Mouse (Mus musculus): Measurements from ENCODE around the gene Mrpl34.
"Not testable (repeated sequence)": the region's sequence is repeated elsewhere in the genome, so short reads cannot be mapped to it uniquely, and the experiment has no call there.

The Mrpl34 gene

DNA sequence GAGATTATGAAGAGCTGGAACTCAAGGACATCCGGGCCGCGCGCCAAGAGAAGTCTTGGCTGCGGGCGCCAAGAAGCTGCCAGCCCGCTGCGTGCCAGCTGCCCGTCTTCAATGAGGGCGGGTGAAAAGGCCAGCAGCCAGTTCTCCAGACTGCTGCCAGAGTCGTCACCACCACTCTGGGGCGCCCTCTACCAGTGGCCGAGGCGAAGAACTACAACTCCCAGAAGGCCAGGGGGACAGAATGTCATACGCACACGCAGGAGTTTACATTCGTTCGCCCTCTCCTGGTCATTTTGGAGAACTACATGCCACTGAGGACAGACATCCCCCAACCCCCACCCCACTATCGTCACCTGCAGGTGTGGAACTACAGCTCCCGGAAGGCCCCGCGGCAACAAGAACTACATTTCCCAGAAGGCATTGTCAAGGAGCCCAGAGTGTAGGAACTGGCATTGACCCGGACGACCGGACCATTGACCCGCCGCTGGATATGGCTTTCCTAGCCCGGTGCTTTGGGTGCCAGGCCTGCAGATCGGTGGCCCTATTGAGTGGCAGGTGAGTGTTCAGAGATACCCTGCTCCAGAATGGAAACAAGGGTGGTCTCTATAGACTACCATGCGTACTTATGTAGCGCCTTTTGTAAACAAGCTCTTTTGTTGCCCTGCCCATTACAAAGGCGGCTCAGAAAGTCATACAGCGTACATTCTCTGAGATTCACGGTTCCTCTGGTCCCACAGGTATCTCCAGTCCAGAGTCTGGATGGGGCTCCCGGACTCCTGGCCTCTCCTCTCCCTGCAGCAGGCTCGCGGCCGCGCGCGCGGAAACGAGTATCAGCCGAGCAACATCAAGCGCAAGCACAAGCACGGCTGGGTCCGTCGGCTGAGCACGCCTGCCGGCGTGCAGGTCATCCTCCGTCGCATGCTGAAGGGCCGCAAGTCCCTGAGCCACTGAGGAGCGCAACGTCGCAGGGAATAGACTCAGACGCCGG is at the start of gene Mrpl34:
Gene Mrpl34 (plus strand): TSS at position 447 of the 988 bp plus-strand sequence.
- DNase-seq (ENCODE audit: low spot score in 2 of 2) = peak; percentile 98 to 99

DNA sequence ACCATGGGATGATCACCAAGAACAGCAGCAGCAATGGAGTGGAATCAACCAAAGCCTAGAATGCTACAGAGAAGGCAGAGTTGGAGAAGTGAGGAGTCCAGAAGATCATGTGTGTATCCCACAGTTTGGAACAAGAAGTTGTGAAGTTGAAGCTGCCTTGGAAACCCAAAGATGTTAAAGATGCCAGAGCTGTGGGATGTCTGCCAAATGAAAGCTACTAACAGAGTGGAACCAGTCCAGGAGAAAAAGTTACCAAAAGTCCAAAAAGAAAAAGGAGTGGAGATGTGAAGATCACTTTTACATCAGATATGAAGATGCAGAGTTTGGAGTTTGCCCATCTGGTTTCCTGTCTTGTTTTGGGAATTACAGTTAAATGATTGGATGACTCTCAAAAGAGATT is 42.6 kb upstream of the Mrpl34 start:
- no peak for DNase-seq (ENCODE audit: low spot score in 2 of 2)

DNA sequence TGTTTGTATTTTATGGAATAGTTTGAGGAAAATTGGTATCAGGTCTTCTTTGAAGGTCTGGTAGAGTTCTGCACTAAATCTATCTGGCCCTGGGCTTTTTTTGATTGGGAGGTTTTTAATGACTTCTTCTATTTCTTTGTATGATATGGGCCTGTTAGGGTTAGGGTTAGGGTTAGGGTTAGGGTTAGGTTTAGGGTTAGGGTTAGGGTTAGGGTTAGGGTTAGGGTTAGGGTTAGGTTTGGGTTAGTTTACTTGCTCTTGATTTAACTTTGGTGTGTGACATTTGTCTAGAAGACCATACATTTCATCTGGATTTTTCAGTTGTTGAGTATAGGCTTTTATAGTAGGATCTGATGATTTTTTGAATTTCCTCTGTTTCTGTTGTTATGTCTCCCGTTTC is 31.8 kb upstream of the Mrpl34 start:
- not testable (repeated sequence) for DNase-seq (ENCODE audit: low spot score in 2 of 2)

DNA sequence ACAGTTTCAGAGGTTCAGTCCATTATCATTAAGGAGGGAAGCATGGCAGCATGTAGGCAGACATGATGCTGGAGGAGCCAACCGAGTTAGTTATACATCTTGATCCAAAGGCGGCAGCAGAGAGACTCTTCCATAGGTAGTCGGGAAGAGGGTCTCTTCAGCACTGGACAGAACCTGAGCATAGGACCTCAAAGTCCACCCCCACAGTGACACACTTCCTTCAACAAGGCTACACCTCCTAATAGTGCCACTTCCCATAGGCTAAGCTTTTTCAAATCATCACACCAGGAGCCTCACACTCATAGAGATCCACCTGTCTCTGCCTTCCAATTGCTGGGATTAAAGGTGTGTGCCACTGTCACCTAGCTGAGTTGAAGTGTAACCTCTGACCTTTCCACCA is 27.7 kb upstream of the Mrpl34 start:
- DNase-seq (ENCODE audit: low spot score in 2 of 2) = no peak

DNA sequence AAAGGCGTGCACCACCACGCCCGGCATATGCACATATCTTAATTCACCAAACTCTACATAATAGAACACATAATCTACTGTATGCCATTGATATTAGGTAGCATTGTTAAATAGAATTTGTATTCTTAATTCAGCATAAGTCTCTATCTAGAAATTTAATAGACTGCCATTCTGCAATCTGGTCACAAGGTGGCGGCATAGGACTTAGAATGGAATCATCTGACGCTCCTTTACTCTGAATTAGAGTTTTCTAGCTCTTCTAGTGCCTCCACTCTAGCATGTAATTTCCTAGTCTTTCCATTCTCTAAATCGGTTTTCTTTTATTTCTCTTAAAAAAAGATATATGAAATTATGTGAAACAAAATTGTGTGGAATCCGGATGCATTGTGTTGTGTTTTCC is 23.4 kb upstream of the Mrpl34 start:
- no peak for DNase-seq (ENCODE audit: low spot score in 2 of 2)

DNA sequence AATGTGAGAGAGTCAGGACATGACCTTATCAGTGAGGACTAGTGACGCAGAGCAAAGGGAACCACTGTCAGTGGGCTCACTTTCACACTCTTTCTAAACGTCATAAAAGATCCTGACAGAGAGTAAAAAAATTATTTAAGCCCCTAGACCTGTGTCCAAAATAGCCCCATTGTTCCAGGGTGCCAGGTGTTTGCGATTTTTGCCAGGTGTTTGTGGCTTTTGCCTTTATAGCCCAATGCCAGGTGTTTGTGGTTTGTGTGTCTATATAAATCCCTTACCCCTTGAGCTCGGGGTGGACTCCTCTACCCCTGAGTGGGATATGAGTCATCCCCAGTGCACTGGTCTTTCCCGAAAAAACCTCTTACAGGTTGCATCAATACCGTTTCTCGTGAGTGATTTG is 19.7 kb upstream of the Mrpl34 start:
- DNase-seq (ENCODE audit: low spot score in 2 of 2) = no peak

DNA sequence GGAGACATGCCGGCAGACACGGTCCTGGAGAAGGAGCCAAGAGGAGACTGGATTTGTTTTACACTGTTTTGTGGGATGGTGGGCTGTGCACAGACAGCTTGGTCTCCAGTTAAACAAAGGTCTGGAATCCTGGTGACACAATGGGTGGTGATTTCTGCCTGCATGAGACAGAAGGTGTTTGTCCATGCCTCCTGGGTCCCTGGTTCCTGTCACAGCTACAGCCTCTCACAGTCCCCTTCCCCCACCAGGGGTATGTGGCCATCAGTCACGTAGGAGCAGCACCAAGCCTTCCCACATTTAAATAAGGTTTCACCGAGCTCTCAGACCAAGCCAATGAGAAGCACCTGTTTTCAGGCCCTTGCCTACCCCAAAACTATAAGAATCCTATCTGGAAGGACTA is 13.4 kb upstream of the Mrpl34 start:
- DNase-seq (ENCODE audit: low spot score in 2 of 2) = no peak

DNA sequence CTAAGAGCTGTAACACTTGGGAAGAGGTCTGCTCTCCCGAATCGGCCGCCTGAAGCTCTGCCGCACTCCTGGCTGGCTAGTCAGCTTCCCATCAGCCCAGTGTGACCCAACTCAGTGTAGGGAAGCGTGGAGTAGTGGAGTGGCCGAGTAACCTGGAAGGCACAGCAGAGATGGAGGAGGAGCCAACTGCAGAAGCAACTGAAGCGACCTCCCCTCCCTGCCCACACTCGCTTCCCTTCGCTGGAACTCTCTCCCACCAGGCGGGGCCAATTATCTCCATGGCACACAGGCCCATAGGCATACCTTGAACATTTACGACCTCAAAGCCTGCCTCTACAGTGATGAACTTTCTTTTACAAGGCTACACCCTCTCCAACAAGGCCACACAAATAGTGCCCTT is 13.0 kb upstream of the Mrpl34 start:
- no peak for DNase-seq (ENCODE audit: low spot score in 2 of 2)

DNA sequence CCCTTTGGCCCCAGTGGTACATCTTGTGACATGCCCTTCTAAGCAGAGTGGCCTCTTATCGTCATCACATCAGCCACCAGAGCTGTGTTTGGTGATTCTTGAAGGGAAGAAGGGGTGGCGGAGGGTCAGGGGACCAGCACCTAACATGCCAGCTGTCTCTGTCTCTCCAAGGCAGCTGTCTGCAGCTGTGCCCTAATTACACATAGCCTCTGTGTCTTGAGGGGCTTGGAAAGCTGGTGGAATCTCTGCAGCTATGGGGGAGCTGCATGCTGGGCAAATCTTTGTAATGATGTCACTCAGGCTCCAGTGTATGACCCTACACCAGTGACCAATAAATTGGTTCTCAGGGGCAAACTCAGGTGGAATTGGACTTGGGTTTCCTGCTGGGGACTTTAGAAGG is 12.1 kb upstream of the Mrpl34 start:
- DNase-seq (ENCODE audit: low spot score in 2 of 2) = peak in 1 of 2 experiments; percentile 2

DNA sequence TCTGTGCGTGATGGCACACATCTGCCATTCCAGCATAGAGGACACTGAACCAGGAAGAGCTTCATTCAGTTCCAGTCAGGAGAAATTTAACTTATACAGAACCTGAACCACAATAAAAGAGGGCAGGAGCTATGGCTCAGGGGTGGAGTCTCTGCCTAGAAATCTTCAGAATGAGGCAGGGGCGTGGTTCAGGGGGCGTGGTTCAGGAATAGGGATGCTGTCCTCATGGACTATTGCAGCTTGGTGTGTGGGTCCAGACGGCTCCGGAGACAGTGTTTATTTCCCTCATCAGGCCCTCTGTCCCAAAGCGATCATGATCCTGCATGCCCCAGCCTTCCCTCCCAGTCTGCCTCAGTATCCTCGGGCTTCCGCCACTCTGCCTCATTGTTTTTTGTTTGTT is 10.1 kb upstream of the Mrpl34 start:
- peak in 1 of 2 experiments; percentile 3 for DNase-seq (ENCODE audit: low spot score in 2 of 2)

DNA sequence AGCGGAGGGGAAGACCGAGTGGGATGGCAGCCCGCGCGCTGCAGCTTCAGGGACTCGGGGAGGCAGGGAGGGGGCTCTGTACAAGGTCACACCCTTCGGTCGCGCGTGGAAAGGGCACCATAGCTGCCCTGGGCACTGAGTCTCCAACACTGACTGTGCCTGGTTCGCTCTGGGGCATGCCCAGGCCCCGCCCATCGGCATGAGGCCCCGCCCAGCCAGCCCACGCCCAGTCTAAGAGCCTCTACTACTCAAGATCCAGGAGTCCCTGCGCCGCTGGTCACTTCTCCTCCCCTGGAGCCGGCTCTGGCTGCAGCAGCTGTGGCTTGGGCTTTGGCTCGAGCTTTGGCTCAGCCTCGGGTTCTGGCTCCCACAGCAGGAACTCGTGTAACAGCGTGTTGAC is 7.9 kb upstream of the Mrpl34 start:
- peak in 1 of 2 experiments; percentile 7 for DNase-seq (ENCODE audit: low spot score in 2 of 2)

DNA sequence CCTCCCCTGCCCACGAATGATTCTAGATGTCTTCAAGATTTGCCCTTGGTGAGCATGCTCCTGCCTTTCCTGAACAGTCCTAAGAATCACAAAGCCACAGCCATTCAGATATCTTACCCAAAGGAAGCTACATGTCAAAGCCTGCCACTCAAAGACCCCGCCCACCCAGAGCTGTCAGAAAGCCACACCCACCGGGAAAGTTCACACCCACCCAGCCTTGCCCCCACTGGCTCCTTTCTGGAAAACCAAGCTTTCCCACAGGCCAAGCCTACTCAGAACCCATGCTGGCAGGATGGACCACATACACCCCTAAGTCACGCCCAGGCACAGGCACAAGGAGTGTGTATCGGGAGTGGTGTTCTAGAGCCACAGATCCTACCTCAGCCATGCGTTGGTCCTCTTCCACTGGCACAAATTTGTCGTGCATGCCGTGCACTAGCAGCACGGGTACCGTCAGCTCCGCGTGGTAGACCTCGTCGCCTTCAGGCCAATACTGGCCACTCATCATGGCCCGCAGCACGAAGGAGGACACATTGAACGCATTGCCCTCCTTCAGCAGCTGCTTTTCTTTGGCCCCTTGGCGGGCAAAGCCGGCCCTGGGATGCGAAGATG is 7.0 kb upstream of the Mrpl34 start:
- DNase-seq (ENCODE audit: low spot score in 2 of 2) = peak; percentile 9 to 18

DNA sequence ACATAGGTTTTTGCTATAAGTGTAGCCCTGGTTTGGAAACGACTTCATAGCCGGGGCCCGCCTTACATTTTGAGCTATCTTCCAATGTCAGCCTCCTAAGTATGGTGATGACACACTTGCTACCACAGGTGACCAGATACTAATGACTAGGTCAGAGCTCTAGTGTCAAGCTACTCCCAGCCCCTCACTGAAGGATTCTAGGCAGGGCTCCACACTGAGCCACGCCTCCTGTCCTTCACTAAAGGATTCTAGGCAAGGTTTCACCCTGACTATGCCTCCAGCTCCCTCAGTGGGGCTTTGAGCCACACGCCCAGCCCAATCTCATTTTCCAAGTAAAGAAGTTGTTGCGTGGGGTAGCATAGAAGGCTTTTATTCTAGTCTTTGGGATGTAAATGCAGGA is 4.0 kb upstream of the Mrpl34 start:
- DNase-seq (ENCODE audit: low spot score in 2 of 2) = no peak

DNA sequence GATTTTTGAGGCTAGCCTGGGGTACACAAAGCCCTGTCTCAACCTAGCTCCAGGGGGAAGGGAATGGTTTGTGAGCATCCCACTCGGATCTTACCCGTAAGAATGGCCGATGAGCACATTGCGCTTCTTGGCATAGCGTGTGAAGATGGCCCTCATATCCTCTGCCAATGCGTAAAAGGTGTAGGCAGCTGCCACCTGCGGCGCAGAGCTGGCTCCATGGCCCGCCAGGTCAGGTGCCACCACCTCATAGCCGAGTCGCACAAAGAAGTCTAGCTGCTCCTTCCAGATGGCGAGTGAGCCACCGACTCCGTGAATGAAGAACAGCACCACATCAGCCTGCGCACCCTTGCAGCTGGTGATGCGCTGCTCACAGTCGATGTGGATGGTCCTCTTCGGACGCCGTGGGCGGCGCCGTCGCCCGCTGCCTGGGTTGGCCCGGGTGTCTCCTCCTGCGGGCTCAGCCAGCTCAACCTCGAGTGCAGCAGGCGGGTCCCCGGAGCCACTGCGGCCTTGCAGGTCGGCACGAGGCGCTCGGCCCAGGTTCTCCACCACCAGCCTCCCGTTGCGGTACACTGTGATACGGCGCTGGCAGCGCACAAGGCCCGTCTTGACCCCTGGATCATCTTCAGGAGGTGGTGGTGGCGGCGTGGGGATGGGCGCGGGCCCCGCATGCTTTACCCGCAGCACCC is 3.5 kb upstream of the Mrpl34 start:
- peak in 1 of 2 experiments; percentile 45 for DNase-seq (ENCODE audit: low spot score in 2 of 2)

DNA sequence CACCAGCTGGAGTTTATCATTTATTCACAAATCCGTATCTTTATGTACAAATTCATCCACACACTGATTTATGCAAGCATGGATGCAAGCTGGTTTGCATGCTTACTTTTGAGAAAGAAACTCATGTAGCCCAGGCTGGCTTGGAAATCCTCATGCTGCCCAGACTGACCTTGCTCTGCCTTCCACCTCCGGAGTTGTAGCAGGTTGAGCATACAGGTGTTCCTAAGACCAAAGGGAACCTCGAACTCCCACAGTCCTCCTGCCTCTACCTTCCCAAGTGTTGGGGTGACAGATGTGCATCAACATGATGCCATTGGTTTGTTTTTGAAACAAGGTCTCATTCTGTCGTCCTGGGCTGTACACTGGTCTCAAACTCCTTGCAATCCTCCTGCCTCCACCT is 2.6 kb upstream of the Mrpl34 start:
- peak in 1 of 2 experiments; percentile 10 for DNase-seq (ENCODE audit: low spot score in 2 of 2)

DNA sequence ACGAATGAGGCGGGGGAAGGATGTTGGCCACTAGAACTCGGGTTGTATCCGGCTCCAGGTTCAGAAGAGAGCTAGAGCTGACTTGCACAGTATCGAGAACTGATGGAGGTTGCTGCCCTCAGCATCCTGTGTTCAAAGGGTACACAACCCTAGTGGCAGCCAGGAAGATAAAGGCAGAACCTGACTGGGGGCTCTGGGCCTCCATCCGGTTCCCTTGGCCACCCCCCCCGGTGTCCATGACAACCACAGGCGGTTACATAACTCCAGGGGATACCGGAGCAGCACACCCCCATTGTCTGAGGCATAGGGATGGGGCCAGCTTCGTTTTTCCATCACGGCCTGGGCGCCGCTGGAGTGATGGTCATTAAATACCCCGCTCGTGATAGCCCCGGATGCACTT is 2.0 kb upstream of the Mrpl34 start:
- peak in 1 of 2 experiments; percentile 63 for DNase-seq (ENCODE audit: low spot score in 2 of 2)

DNA sequence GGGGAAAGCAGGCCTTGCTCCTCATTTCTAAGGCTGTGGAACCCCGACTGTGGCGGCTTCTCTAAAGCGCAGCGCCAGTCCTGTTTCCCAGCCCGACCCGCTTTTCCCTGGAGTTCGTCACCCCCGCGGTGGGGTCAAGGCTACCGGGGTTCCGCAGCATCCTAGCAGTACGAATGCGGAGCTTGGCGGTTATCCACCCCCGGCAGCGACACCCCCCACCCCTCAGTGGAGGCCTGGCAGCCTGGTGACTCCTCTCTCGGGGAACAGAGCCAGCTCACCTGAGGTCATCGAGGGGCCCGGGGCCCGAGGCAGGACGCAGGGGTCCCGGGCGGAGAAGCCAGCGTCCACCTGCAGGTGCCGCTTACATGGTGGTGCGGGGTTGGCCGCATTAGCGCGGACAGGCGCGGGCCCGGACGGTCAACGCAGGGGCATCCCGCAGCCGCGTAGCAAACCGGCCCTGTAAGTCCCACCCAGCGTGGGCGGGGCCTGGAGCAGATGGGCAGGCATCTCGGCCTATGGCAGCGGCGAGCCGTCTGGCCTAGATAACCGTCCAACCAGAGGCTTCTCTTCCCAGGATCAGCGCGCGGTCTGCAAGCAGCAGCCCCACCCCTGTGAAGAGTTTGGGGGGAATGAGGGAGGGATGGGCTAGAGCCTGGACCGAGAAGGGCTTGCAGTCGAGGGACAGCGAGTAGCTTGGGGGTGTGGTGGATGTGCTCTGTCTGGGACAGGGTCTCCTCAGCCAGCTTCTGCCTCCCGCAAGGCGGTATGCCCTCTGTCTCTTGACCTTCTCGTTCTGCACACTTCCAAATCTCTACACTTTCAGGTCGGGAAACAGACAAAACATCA is 1.3 kb upstream of the Mrpl34 start, which contains the start of gene Abhd8:
Gene Abhd8 (minus strand): TSS at position 468 of the 846 bp plus-strand sequence.
- peak; percentile 97 for DNase-seq (ENCODE audit: low spot score in 2 of 2)

DNA sequence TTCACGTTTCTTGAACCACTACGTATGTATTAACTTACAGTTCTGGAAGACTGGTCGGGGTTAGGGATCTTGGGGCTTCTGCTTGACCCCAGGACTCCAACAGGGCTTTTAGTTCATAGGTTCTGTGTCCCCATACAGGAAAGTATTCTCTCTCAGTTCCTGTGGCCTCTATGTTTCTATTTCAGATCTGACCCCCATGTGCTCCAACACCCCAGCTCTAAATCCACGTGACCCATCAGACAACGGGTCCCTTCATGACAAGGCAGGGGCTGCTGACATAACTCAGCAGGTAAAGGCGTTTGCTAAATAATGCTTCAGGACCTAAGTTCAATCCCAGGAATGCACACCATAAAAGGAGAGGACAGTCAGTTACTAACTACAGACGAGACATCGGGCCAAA is 974 bp downstream of the Mrpl34 start:
- peak in 1 of 2 experiments; percentile 6 for DNase-seq (ENCODE audit: low spot score in 2 of 2)

DNA sequence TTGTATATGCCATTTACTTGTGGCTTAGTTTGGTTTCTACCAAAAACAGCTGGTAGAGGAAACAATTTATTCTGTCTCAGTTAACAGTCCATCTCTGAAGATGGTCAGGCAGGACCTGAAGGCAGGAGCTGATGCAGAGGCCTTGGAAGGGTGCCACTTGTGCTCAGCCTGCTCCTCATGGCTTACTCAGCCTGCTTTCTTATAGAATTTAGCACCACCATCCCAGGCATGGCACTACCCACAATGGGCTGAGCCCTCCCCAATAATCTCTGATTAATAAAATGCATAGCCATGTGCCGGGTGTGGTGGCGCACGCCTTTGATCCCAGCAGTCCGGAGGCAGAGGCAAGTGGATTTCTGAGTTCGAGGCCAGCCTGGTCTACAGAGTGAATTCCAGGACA is 1.4 kb downstream of the Mrpl34 start:
- peak in 1 of 2 experiments; percentile 15 for DNase-seq (ENCODE audit: low spot score in 2 of 2)

DNA sequence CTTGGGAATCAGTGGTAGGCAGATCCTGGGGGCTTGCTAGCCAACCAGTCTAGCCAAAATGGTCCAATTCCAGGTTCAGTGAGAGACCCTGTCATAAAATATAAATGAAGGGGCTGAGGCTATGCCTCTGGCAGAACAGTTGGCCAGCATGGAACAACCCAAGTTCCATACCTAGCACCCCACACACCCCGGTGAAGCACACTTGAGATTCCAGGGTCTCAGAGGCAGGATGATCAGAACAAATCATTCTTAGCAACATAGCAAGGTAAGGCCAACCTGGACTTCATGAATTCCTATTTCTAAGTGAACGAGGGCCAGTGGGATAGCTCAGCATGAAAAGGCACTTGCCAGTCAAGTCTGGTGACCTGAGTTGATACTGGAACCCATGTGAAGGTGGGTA is 2.4 kb downstream of the Mrpl34 start:
- DNase-seq (ENCODE audit: low spot score in 2 of 2) = no peak

DNA sequence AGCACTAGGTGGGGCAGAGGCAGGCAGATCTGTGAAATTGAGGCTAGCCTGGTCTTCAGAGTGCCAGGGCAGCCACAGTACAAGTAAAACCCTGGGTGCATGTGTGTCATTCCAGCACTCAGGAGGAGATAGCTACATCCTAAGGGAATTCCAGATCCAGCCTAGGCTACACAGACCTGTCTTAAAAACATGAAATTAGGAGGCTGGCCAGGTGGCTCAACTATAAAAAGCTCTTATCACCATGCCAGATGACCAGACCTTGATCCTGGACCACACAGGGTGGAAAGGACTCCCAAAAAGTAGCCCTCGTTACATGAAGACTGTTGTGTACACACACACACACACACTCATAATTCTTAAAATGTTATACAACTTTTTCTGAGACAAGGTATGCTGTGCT is 3.2 kb downstream of the Mrpl34 start:
- DNase-seq (ENCODE audit: low spot score in 2 of 2) = peak in 1 of 2 experiments; percentile 6

All from frontal cortex, postnatal 10 days (tissue).